Comparison of ENCODE assay signal across 23 mouse cellular contexts in the genomic region with DNA sequence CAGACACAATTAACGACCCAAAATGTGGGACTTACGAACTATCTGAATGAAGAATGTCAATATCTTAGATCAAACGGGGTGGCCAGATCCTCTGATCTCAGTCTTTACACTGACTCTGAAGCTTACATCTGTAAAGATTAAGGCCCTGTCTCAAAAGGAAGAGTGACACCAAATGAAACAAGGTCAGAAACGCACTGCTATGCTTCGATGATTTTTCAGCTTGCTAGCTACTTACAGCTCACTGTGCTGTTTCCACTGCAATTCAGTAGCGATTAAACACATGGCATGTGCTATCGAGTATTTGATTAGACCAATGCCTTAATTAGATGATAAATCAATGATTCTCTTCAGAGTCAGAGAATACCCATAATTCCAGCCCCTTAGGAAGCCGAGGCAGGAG. TPM values are rescaled to one million over a fixed set of nuclear protein-coding genes. Genes with fewer than 3 reads are reported as not detected.
DNase-seq lines count a peak whose midpoint lies in the region; ATAC-seq and TF ChIP-seq lines count a peak whose summit lies in the region.
"Had no signal": no experiment of that assay in that cellular context is flagged by ENCODE, and none has a peak within 500 bp of the region (broad histone marks: within the 10 kb centered on the region; RNA-seq: fewer than 3 reads in every experiment).

No protein-coding gene starts in this region.

- H3K36me3 ChIP-seq in midbrain, embryonic 11.5 days (ENCODE audit: control insufficient read depth, insufficient read depth, low read length) = no peaks in the 10 kb centered on the region; the same call in 1 of the 2 replicates
- peaks cover 16% of the 10 kb centered on the region; the same call in 1 of the 2 replicates for H3K36me3 ChIP-seq in midbrain, embryonic 15.5 days (replicated peaks)
- peaks cover 22 to 55% of the 10 kb centered on the region in 2 experiments for H3K36me3 ChIP-seq in CH12.LX (replicated peaks in 1 of 2; ENCODE audit: control insufficient read depth in 1 of 2, insufficient read depth in 1 of 2, low read length in 1 of 2)
- peaks cover 30% of the 10 kb centered on the region for H3K36me3 ChIP-seq in forebrain, embryonic 13.5 days (ENCODE audit: poor library complexity, severe bottlenecking)

- no peak overlapping the region for H3K9ac ChIP-seq in midbrain, embryonic 11.5 days (ENCODE audit: low read length)
- H3K9ac ChIP-seq in midbrain, embryonic 15.5 days = no peak overlapping the region
- 0 out of 2 replicates have a peak overlapping the region, but pooled peaks have one; percentile 30 for H3K9ac ChIP-seq in CH12.LX (ENCODE audit: insufficient read depth, low read depth)
- H3K9ac ChIP-seq in forebrain, embryonic 13.5 days = no peak overlapping the region

- 58% methylated on average over 8 of the region's 8 CpGs for WGBS in midbrain, embryonic 11.5 days
- 48% methylated on average over 8 of the region's 8 CpGs for WGBS in midbrain, embryonic 15.5 days
- WGBS in forebrain, embryonic 13.5 days = 71% methylated on average over 8 of the region's 8 CpGs

- ATAC-seq in midbrain, embryonic 11.5 days (ENCODE audit: low FRiP score) = no peak
- ATAC-seq in midbrain, embryonic 15.5 days (replicated peaks) = no peak
- ATAC-seq in forebrain, embryonic 13.5 days = no peak
- ATAC-seq: activated CD4-positive, CD25-positive, alpha-beta regulatory T cell, adult 4 months; CD4-positive, CD25-positive, alpha-beta regulatory T cell, adult 4 months; Patski had no signal

- H3K27me3 ChIP-seq in midbrain, embryonic 11.5 days (ENCODE audit: control insufficient read depth, insufficient read depth, low read length) = no peaks in the 10 kb centered on the region
- no peaks in the 10 kb centered on the region for H3K27me3 ChIP-seq in midbrain, embryonic 15.5 days (replicated peaks)
- H3K27me3 ChIP-seq in CH12.LX (replicated peaks) = no peaks in the 10 kb centered on the region
- no peaks in the 10 kb centered on the region for H3K27me3 ChIP-seq in forebrain, embryonic 13.5 days
- H3K27me3 ChIP-seq: Patski had no signal

- H3K27ac ChIP-seq in midbrain, embryonic 11.5 days (ENCODE audit: low read depth, low read length) = no peak overlapping the region
- H3K27ac ChIP-seq in midbrain, embryonic 15.5 days = no peak overlapping the region
- H3K27ac ChIP-seq in CH12.LX (ENCODE audit: insufficient read depth, low read depth) = peak overlapping the region; percentile 92
- H3K27ac ChIP-seq in forebrain, embryonic 13.5 days = no peak overlapping the region

- in situ Hi-C loops in CH12.LX (cut with MboI; ENCODE audit: low pct_ligation_motif_present, low pct_unique_long_range_greater_than_20kb, low sequenced_read_pairs) = loop anchor here (25.0 kb wide), 1 partner anchor 617 kb away; the partner anchor contains the start of gene Nuf2

- no peak for TF ChIP-seq CTCF in CH12.LX (conservative IDR thresholded peaks at IDR 0.05 in 1 of 2, IDR thresholded peaks at IDR 0.05 in 1 of 2; ENCODE audit: low read depth in 2 of 2, low read length in 2 of 2)

- dilution Hi-C loops in CH12.LX (cut with MboI; ENCODE audit: extremely low pct_ligation_motif_present, extremely low pct_unique_long_range_greater_than_20kb, low sequenced_read_pairs) = no loop called here

- H3K4me1 ChIP-seq in midbrain, embryonic 11.5 days (ENCODE audit: control insufficient read depth, insufficient read depth, low read length) = no peaks in the 10 kb centered on the region
- H3K4me1 ChIP-seq in midbrain, embryonic 15.5 days = no peaks in the 10 kb centered on the region
- peaks cover 5 to 43% of the 10 kb centered on the region in 2 experiments; a peak in 2 of 4 replicates for H3K4me1 ChIP-seq in CH12.LX (ENCODE audit: control insufficient read depth in 1 of 2, insufficient read depth in 2 of 2)
- H3K4me1 ChIP-seq in forebrain, embryonic 13.5 days = no peaks in the 10 kb centered on the region

- H3K9me3 ChIP-seq in midbrain, embryonic 11.5 days (ENCODE audit: control insufficient read depth, low read length) = no peaks in the 10 kb centered on the region
- no peaks in the 10 kb centered on the region for H3K9me3 ChIP-seq in midbrain, embryonic 15.5 days
- no peaks in the 10 kb centered on the region for H3K9me3 ChIP-seq in CH12.LX (replicated peaks; ENCODE audit: low read length)
- no peaks in the 10 kb centered on the region for H3K9me3 ChIP-seq in forebrain, embryonic 13.5 days (replicated peaks)
- H3K9me3 ChIP-seq: G1E had no signal

- H3K4me3 ChIP-seq in midbrain, embryonic 11.5 days (ENCODE audit: low read depth, low read length) = no peak overlapping the region
- H3K4me3 ChIP-seq in midbrain, embryonic 15.5 days = no peak overlapping the region
- H3K4me3 ChIP-seq in CH12.LX (replicated peaks in 1 of 3; ENCODE audit: low read depth in 2 of 3, low read length in 2 of 3, poor library complexity in 1 of 3) = no peak overlapping the region
- H3K4me3 ChIP-seq in forebrain, embryonic 13.5 days = no peak overlapping the region

- H3K79me2 ChIP-seq in CH12.LX (replicated peaks; ENCODE audit: control insufficient read depth, extremely low read depth, insufficient read depth, poor library complexity, severe bottlenecking) = no peaks in the 10 kb centered on the region; the same call in 1 of the 2 replicates

- peak; percentile 67 for DNase-seq in midbrain, embryonic 11.5 days (ENCODE audit: low spot score, missing footprints)
- peak; percentile 76 for DNase-seq in A20 (ENCODE audit: low read depth, low spot score)
- peak; percentile 58 for DNase-seq in CH12.LX (ENCODE audit: extremely low read depth)
- DNase-seq in kidney, postnatal 36 days = no peak
- DNase-seq: adrenal gland, adult 2 months; adrenal gland, adult 8-10 months; adrenal gland, postnatal 10 days; adrenal gland, postnatal 14 days; adrenal gland, postnatal 25 days; adrenal gland, postnatal 36 days; B cell, adult 2 months; cerebellum, adult 11 months; cerebellum, adult 11-12 months; cerebellum, adult 18-20 months; cerebellum, adult 2 months; cerebellum, adult 8-10 months had no signal

- TF ChIP-seq RAD21 in CH12.LX (IDR thresholded peaks at IDR 0.05; ENCODE audit: low read depth, low read length) = no peak

- no peak overlapping the region for H3K4me2 ChIP-seq in midbrain, embryonic 11.5 days
- H3K4me2 ChIP-seq in midbrain, embryonic 15.5 days = no peak overlapping the region
- H3K4me2 ChIP-seq in CH12.LX (ENCODE audit: insufficient read depth, low read depth, poor library complexity, severe bottlenecking) = peak overlapping the region; percentile 55
- no peak overlapping the region for H3K4me2 ChIP-seq in forebrain, embryonic 13.5 days

- TF ChIP-seq POLR2A in CH12.LX (IDR thresholded peaks at IDR 0.05; ENCODE audit: low read depth, low read length) = no peak

- peak; percentile 79 for TF ChIP-seq EP300 in CH12.LX (IDR thresholded peaks at IDR 0.05; ENCODE audit: low read length)

TF ChIP-seq in CH12.LX, 34 proteins besides CTCF, POLR2A, EP300 and RAD21 (continues in another document):
- TF ChIP-seq RCOR1 (conservative IDR thresholded peaks at IDR 0.05; ENCODE audit: low read depth, low read length) (no peak), UBTF (IDR thresholded peaks at IDR 0.05; ENCODE audit: low read depth, low read length) (no peak), ETS1 (conservative IDR thresholded peaks at IDR 0.05; ENCODE audit: low read depth, low read length) (no peak; the same call in 1 of the 2 replicates), JUN (IDR thresholded peaks at IDR 0.05; ENCODE audit: insufficient read depth, low read depth, low read length) (no peak), SMC3 (IDR thresholded peaks at IDR 0.05; ENCODE audit: low read depth, low read length) (no peak), POLR2AphosphoS2 (IDR thresholded peaks at IDR 0.05; ENCODE audit: low read depth, low read length) (no peak), E2F4 (IDR thresholded peaks at IDR 0.05; ENCODE audit: insufficient replicate concordance, low read depth, low read length) (no peak), USF2 (conservative IDR thresholded peaks at IDR 0.05; ENCODE audit: low read depth, low read length) (no peak), IRF4 (IDR thresholded peaks at IDR 0.05; ENCODE audit: low read depth, low read length) (peak; percentile 79), MAZ (IDR thresholded peaks at IDR 0.05; ENCODE audit: low read depth, low read length) (no peak), MXI1 (IDR thresholded peaks at IDR 0.05; ENCODE audit: low read depth, low read length) (peak; percentile 65; the same call in 1 of the 2 replicates), BHLHE40 (IDR thresholded peaks at IDR 0.05; ENCODE audit: low read depth, low read length) (peak; percentile 19; the same call in 1 of the 2 replicates), GABPA (IDR thresholded peaks at IDR 0.05; ENCODE audit: insufficient replicate concordance, low read depth, low read length) (no peak), CHD2 (IDR thresholded peaks at IDR 0.05; ENCODE audit: low read length) (no peak), MAX (IDR thresholded peaks at IDR 0.05; ENCODE audit: low read length) (peak; percentile 64), ELF1 (IDR thresholded peaks at IDR 0.05; ENCODE audit: low read depth, low read length) (no peak), MEF2A (IDR thresholded peaks at IDR 0.05; ENCODE audit: borderline replicate concordance, low read depth, low read length) (peak; percentile 37; the same call in 1 of the 2 replicates), JUND (conservative IDR thresholded peaks at IDR 0.05; ENCODE audit: low read depth, low read length) (peak; percentile 64), TCF12 (IDR thresholded peaks at IDR 0.05; ENCODE audit: low read depth, low read length) (peak; percentile 20; the same call in 1 of the 2 replicates), MYC (IDR thresholded peaks at IDR 0.05; ENCODE audit: low read depth, low read length) (peak; percentile 80), TBP (conservative IDR thresholded peaks at IDR 0.05; ENCODE audit: low read depth, low read length) (no peak)

RNA-seq across cellular contexts. Expression of gene Uap1, which starts 20.8 kb away (rescaled TPM):
- polyA plus RNA-seq in midbrain, embryonic 11.5 days (2014; fragmentation: Nextera tagmentation; extraction: Ambion mirVana) = 61.7 and 67.7 TPM in 2 replicates
- 58.2 and 63.2 TPM in 2 replicates for polyA plus RNA-seq in midbrain, embryonic 15.5 days (2015; fragmentation: Nextera tagmentation; extraction: Ambion mirVana)
- total RNA-seq in CH12.LX (2012; rRNA removed) (32.2 and 32.7 TPM in 2 replicates), CH12.LX (2014; rRNA removed) (46.3 and 51.8 TPM in 2 replicates)
- 34.1 and 39.4 TPM in 2 replicates for polyA plus RNA-seq in CH12.LX (2012; ENCODE audit: insufficient read length, low read depth)
- polyA plus RNA-seq in forebrain, embryonic 13.5 days (2015; fragmentation: Nextera tagmentation; extraction: Ambion mirVana) = 51.6 and 52.4 TPM in 2 replicates

RNA-seq across cellular contexts. Expression of gene Ddr2, which starts 43.4 kb away (rescaled TPM):
- polyA plus RNA-seq in midbrain, embryonic 11.5 days (2014; fragmentation: Nextera tagmentation; extraction: Ambion mirVana) = 21.6 and 23.1 TPM in 2 replicates
- polyA plus RNA-seq in midbrain, embryonic 15.5 days (2015; fragmentation: Nextera tagmentation; extraction: Ambion mirVana) = 9.4 TPM in 2 replicates
- total RNA-seq in CH12.LX (2012; rRNA removed) = 0.13 and 0.30 TPM in 2 replicates
- total RNA-seq in CH12.LX (2014; rRNA removed) = 0.17 and 0.19 TPM in 2 replicates
- polyA plus RNA-seq in CH12.LX (2012; ENCODE audit: insufficient read length, low read depth) = 0.33 and 0.37 TPM in 2 replicates
- 5.3 and 5.9 TPM in 2 replicates for polyA plus RNA-seq in forebrain, embryonic 13.5 days (2015; fragmentation: Nextera tagmentation; extraction: Ambion mirVana)
- total RNA-seq: MEL had no signal
- polyA plus RNA-seq: CD4-positive, CD25-positive, alpha-beta regulatory T cell, adult 4 months; G1E had no signal

Comparison
In these comparisons a context has a peak if more than half of its experiments do, and no peak if none do; other contexts are left out.
1. DNase-seq: peak in midbrain, embryonic 11.5 days (single experiment), A20 (single experiment) and CH12.LX (single experiment); none in kidney, postnatal 36 days (0 of 2).